Mouse (Mus musculus) heart, embryonic 14.5 days (tissue): ENCODE data around the gene Inpp5f. TPM values are rescaled to one million over a fixed set of nuclear protein-coding genes. Genes with fewer than 3 reads are reported as not detected.

Experiments used
- ATAC-seq: fragments of 200-750 bp; cut with Nextera tagmentation; 2 replicates; pipeline ENCODE4 v1.8.0; 2017; ENCODE audit warnings: low read depth, moderate TSS enrichment; ENCODE audit not compliant: insufficient number of reproducible peaks, insufficient read depth, low FRiP score
- H3K27ac ChIP-seq, 2 experiments: fragments of 200-500 bp in 1 of 2; fragments of 300-500 bp in 1 of 2; sonication (generic) in 1 of 2; replicated peaks in 1 of 2; 2 replicates each; pipeline ENCODE4 v1.5.1; 2012 to 2014; ENCODE audit warnings: low read depth in 2 of 2, low read length in 2 of 2, control low read depth in 1 of 2, mild to moderate bottlenecking in 1 of 2, mixed read lengths in 1 of 2; ENCODE audit not compliant: control insufficient read depth in 1 of 2, insufficient read depth in 1 of 2
- H3K27me3 ChIP-seq: fragments of 300-500 bp; sonication (generic); 2 replicates; pipeline ENCODE4 v1.6.1; 2014; ENCODE audit warnings: mild to moderate bottlenecking, low read length, control low read depth; ENCODE audit not compliant: control insufficient read depth, insufficient read depth
- H3K36me3 ChIP-seq: fragments of 300-500 bp; sonication (generic); 2 replicates; pipeline ENCODE4 v1.6.1; 2014; ENCODE audit warnings: mild to moderate bottlenecking, control low read depth, low read length, mixed read lengths; ENCODE audit not compliant: control insufficient read depth, insufficient read depth
- H3K4me1 ChIP-seq, 2 experiments: fragments of 200-500 bp in 1 of 2; fragments of 300-500 bp in 1 of 2; sonication (generic) in 1 of 2; 2 replicates each; pipeline ENCODE4 v1.6.1; 2012 to 2014; ENCODE audit warnings: low read length in 2 of 2, control low read depth in 1 of 2, mixed read lengths in 1 of 2; ENCODE audit not compliant: control insufficient read depth in 2 of 2, insufficient read depth in 2 of 2
- H3K4me2 ChIP-seq: fragments of 300-500 bp; sonication (generic); 2 replicates; pipeline ENCODE4 v1.6.1; 2014; ENCODE audit warnings: mild to moderate bottlenecking, low read length
- H3K4me3 ChIP-seq, 2 experiments: fragments of 200-500 bp in 1 of 2; fragments of 300-500 bp in 1 of 2; sonication (generic) in 1 of 2; 2 replicates each; pipeline ENCODE4 v1.5.1; 2012 to 2014; ENCODE audit warnings: low read length in 2 of 2, mild to moderate bottlenecking in 2 of 2, control low read depth in 1 of 2, low read depth in 1 of 2, moderate library complexity in 1 of 2; ENCODE audit not compliant: control insufficient read depth in 1 of 2, insufficient read depth in 1 of 2
- H3K9ac ChIP-seq: fragments of 300-500 bp; sonication (generic); 2 replicates; pipeline ENCODE4 v1.6.1; 2014; ENCODE audit warnings: mild to moderate bottlenecking, low read length
- H3K9me3 ChIP-seq: fragments of 300-500 bp; sonication (generic); 2 replicates; pipeline ENCODE4 v1.6.1; 2016; ENCODE audit warnings: low read length, control low read depth; ENCODE audit not compliant: control insufficient read depth
- WGBS: fragments of 180-500 bp; shearing (Covaris S2); extraction: QIAGEN DNeasy Blood & Tissue Kit; methylation state at CpG from one replicate; pipeline ENCODE4 v1.1.7; 2014; 5-methylcytosine and 5-hydroxymethylcytosine counted together
- polyA plus RNA-seq: library from polyadenylated mRNA; unstranded; fragments of >200 nt; fragmentation: Nextera tagmentation; extraction: Ambion mirVana; gene quantifications from 2 replicates; pipeline ENCODE4 v1.2.1, GENCODE M21; 2014

Gene Inpp5f
- polyA plus RNA-seq, 1 experiment from 2014 or later = 15.6 TPM

DNA sequence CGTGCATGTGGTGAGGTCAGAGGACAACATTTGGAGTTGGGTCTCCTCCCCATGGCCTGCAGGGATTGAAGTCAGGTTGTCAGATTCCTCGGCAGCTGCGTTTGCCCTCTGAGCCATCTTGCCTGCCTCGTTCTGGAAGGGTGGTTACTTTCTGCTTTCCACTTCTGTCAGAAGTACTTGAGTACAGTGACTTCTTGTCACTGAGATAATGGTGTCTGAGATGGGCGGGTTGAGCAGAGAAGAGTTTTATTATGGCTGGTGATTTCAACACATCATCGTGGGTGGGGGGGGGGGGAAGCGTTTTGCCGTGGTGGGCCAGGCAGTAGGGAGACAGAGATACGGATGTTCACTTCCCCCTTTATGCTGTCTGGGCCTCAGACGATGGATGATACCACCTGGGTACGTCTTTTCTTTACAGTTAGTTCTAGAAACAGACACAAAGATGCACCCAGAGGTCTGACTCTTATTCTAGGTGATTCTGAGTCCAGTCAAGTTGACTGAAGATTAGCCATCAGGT lies 53.8 kb downstream of the Inpp5f start:
- H3K4me2 ChIP-seq = no peak overlapping the region
- H3K27me3 ChIP-seq = no peaks in the 10 kb centered on the region
- no peak overlapping the region for H3K4me3 ChIP-seq
- no peak for ATAC-seq
- H3K36me3 ChIP-seq = no peaks in the 10 kb centered on the region
- no peaks in the 10 kb centered on the region; a peak in 1 of 4 replicates for H3K4me1 ChIP-seq
- no peak overlapping the region for H3K9ac ChIP-seq
- H3K27ac ChIP-seq = no peak overlapping the region
- WGBS = 57% methylated on average over 11 of the region's 11 CpGs
- no peaks in the 10 kb centered on the region for H3K9me3 ChIP-seq

DNA sequence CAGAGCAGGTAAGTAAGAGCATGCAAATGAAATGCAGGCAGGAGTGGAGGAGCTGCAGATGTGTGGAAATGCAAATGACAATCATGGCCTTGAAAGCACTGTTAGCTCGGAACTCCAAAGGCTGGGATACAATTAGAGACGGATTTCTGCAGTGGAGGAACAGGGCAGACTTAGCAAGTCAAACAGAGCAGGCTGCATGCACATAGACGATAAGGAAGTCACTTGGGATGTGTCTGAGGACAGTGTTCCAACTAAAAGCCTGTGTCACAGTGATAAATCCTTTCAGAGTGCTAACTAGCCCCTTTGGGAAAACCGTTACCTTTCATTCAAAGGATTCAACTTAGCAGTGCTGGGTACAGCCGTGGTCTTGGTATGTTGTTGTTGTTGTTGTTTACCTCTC lies 56.7 kb downstream of the Inpp5f start:
- Histone ChIP-seq H3K27ac (no peak overlapping the region), H3K4me3 (no peak overlapping the region), H3K36me3 (peaks cover 3% of the 10 kb centered on the region; the same call in 1 of the 2 replicates), H3K27me3 (no peaks in the 10 kb centered on the region), H3K4me2 (no peak overlapping the region), H3K9me3 (no peaks in the 10 kb centered on the region), H3K4me1 (peaks cover 5 to 10% of the 10 kb centered on the region in 2 experiments), H3K9ac (no peak overlapping the region)
- ATAC-seq = no peak
- WGBS = 44% methylated on average over 5 of the region's 5 CpGs

GRCm38 (mm10) chr7:128668831-128669230 lies 57.7 kb downstream of the Inpp5f start:
- Histone ChIP-seq H3K27me3 (no peaks in the 10 kb centered on the region), H3K4me3 (no peak overlapping the region), H3K9me3 (no peaks in the 10 kb centered on the region), H3K36me3 (peaks cover 3% of the 10 kb centered on the region; the same call in 1 of the 2 replicates), H3K4me1 (peaks cover 6 to 17% of the 10 kb centered on the region in 2 experiments), H3K27ac (no peak overlapping the region), H3K9ac (no peak overlapping the region), H3K4me2 (no peak overlapping the region)
- WGBS = 19% methylated on average over 2 of the region's 2 CpGs
- ATAC-seq = no peak

GRCm38 (mm10) chr7:128671952-128672351 lies 60.8 kb downstream of the Inpp5f start:
- H3K27ac ChIP-seq = 0 out of 4 replicates have a peak overlapping the region, but pooled peaks of 1 of the 2 experiments have one; percentile 60
- no peaks in the 10 kb centered on the region for H3K27me3 ChIP-seq
- H3K4me2 ChIP-seq = peak overlapping the region; percentile 62
- WGBS = 13% methylated on average over 8 of the region's 8 CpGs
- peaks cover 3% of the 10 kb centered on the region; the same call in 1 of the 2 replicates for H3K36me3 ChIP-seq
- H3K4me1 ChIP-seq = peaks cover 6 to 17% of the 10 kb centered on the region in 2 experiments
- peak overlapping the region in 1 of 2 experiments; percentile 19; a peak in 2 of 4 replicates for H3K4me3 ChIP-seq
- ATAC-seq = no peak
- H3K9me3 ChIP-seq = no peaks in the 10 kb centered on the region
- 0 out of 2 replicates have a peak overlapping the region, but pooled peaks have one; percentile 53 for H3K9ac ChIP-seq

DNA sequence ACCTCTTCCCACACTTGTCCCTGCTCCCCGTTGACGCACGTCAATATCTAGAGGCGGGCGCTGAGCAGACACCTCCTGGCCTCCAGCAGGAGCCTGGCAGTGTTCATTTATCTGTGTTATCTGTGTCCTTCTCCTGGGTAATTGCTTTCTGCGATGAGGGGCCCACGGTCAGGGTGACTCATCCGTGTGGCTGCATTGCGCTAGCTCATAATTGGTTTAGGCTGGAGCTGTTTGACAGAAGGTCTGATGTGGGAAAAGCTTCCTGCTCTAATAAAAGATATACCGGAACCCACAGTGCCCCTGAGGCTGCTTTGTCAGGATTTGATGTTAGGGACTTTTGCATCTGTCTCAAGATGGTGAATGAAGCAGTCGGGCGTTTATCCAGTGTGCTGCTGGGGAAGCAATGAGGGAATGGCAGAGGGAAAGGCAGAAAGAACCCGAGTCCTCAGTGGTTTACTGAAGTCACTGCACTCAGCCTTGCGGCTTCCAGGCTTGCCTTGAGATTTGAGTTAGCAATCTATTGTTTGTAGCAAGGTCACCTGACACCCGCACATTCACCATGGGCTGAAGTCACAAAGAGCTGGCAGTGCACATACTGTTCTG lies 61.4 kb downstream of the Inpp5f start:
- H3K9me3 ChIP-seq = no peaks in the 10 kb centered on the region
- WGBS = 4% methylated on average over 15 of the region's 15 CpGs
- no peaks in the 10 kb centered on the region for H3K27me3 ChIP-seq
- H3K4me3 ChIP-seq = peak overlapping the region; percentile 14 to 19; a peak in 3 of 4 replicates
- peak overlapping the region; percentile 3 to 60; a peak in 2 of 4 replicates for H3K27ac ChIP-seq
- peak overlapping the region; percentile 62 for H3K4me2 ChIP-seq
- peak overlapping the region; percentile 53 for H3K9ac ChIP-seq
- H3K4me1 ChIP-seq = peaks cover 6 to 17% of the 10 kb centered on the region in 2 experiments
- peaks cover 3% of the 10 kb centered on the region; the same call in 1 of the 2 replicates for H3K36me3 ChIP-seq
- ATAC-seq = no peak

GRCm38 (mm10) chr7:128678546-128678945 lies 67.4 kb downstream of the Inpp5f start:
- Histone ChIP-seq H3K9me3 (no peaks in the 10 kb centered on the region), H3K27ac (no peak overlapping the region), H3K4me3 (no peak overlapping the region), H3K4me1 (no peaks in the 10 kb centered on the region; a peak in 1 of 4 replicates), H3K27me3 (no peaks in the 10 kb centered on the region), H3K36me3 (peaks cover 5% of the 10 kb centered on the region; the same call in 1 of the 2 replicates), H3K4me2 (no peak overlapping the region), H3K9ac (no peak overlapping the region)
- no peak for ATAC-seq
- WGBS = 41% methylated on average over 3 of the region's 3 CpGs

DNA sequence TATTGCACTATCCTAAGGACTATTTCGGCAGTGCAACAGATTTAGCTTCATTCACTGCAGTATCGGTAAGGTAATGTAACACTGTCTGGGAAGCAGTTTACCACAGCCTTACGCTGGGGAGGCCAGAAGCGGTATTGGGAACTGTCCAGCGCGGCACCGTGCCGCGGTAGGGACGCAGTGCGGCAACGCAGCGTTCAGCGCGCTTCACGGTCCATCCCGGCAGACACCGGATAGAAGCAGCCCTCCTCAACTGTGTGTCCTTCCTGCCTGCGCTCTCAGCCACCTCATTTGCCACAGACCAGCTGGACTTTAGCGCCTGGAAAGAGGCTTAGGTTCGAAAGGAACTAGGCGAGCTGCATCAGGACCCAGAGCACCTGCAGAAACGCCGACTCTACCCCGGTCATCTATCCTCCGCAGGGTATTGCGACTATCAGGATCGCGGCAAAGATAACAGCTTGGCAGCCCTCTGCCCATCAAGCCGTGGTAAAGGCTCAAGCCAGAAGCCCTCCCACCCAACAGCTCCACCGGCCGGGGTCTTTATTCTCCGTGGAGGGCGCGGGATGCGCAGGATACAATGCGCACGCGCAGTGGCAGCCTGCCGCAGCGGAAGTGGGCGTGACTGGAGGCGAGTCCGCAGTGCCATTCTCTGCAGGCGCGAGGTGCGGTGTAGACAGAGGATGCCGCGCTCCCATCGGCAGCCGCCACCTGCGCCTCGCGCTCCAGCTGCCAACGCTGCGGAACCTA lies 76.9 kb downstream of the Inpp5f start:
- Histone ChIP-seq H3K36me3 (peaks cover 41% of the 10 kb centered on the region), H3K4me1 (no peaks in the 10 kb centered on the region; a peak in 1 of 4 replicates), H3K9me3 (peaks cover 5% of the 10 kb centered on the region), H3K4me2 (peak overlapping the region; percentile 67), H3K27me3 (no peaks in the 10 kb centered on the region), H3K9ac (no peak overlapping the region), H3K4me3 (peak overlapping the region; percentile 46 to 57), H3K27ac (no peak overlapping the region)
- WGBS = 47% methylated on average over 56 of the region's 56 CpGs
- ATAC-seq = no peak
